Mouse (Mus musculus): ENCODE results near the gene Fam19a1.

GRCm38 (mm10) chr6:96112854-96113253 lies at the start of gene Fam19a1:
- no peak for TF ChIP-seq TAL1 (IDR thresholded peaks at IDR 0.05; ENCODE audit: low read length)
- TF ChIP-seq GATA1 (IDR thresholded peaks at IDR 0.05; ENCODE audit: low read length) = no peak
